Mouse (Mus musculus): ENCODE results near the gene Ints14.

DNA sequence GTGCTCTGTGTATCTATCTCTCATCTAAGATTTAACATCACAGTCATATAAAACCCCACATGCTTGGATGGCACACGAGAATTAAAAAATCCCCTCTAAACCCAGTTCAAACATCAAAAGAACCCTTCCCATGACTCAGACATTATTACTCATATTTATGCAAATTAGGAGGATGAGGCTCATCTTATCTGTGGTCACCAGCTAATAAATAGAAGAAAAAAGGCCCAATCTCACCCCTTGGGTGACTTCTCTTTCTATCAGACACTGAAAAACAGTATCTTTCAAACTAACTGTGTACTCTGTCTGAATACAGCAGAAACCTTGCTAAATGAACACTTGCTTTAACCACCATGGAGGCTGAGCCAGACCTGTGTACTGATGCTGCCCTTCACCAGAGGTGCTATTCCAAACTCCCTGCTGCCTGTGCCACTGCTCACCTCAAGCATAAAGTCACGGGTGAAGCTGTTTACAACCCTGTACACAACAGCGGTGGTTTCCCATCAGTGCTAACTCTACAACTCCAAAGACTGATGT is 58.0 kb downstream of the Ints14 start:
- TF ChIP-seq POLR2A (IDR thresholded peaks at IDR 0.05; ENCODE audit: low read depth, low read length), result no peak
- TF ChIP-seq CTCF (IDR thresholded peaks at IDR 0.05; ENCODE audit: borderline replicate concordance, insufficient read depth, low read length), result no peak
